Comparison of ENCODE assay signal across 26 mouse cellular contexts in genomic region chr3:52251184-52251583, GRCm38 (mm10).
"Had no signal": no experiment of that assay in that cellular context is flagged by ENCODE, and none has a peak within 500 bp of the region (broad histone marks: within the 10 kb centered on the region; RNA-seq: fewer than 3 reads in every experiment).

No protein-coding gene starts in this region.

- H3K4me2 ChIP-seq: heart, embryonic 11.5 days; heart, embryonic 13.5 days; heart, embryonic 15.5 days; hindbrain, embryonic 13.5 days; hindbrain, embryonic 15.5 days; kidney, embryonic 15.5 days; limb, embryonic 12.5 days; liver, embryonic 11.5 days; liver, embryonic 13.5 days; liver, embryonic 15.5 days had no signal

- H3K4me3 ChIP-seq: heart, adult 2 months; heart, embryonic 13.5 days; heart, embryonic 15.5 days; hindbrain, embryonic 13.5 days; hindbrain, embryonic 15.5 days; kidney, embryonic 15.5 days; limb, embryonic 10.5 days; limb, embryonic 12.5 days; liver, embryonic 13.5 days; liver, embryonic 15.5 days had no signal

- H3K27ac ChIP-seq: heart, adult 2 months; heart, embryonic 13.5 days; heart, embryonic 15.5 days; hindbrain, embryonic 13.5 days; hindbrain, embryonic 15.5 days; hindbrain, postnatal 0 days; kidney, embryonic 15.5 days; kidney, postnatal 0 days; limb, embryonic 10.5 days; limb, embryonic 12.5 days; liver, embryonic 13.5 days; liver, embryonic 15.5 days had no signal

- H3K27me3 ChIP-seq: heart, embryonic 15.5 days; liver, embryonic 13.5 days; liver, embryonic 15.5 days had no signal

- H3K9ac ChIP-seq: heart, embryonic 13.5 days; heart, embryonic 15.5 days; hindbrain, embryonic 13.5 days; hindbrain, embryonic 15.5 days; kidney, embryonic 15.5 days; limb, embryonic 12.5 days; liver, embryonic 13.5 days; liver, embryonic 15.5 days had no signal

- DNase-seq: gastrocnemius, postnatal 14 days; gastrocnemius, postnatal 36 days; heart, adult 11 months; heart, adult 2 months; heart, postnatal 14 days; heart, postnatal 36 days; kidney, adult 11 months; kidney, adult 2 months; kidney, adult 9 months; kidney, postnatal 14 days; kidney, postnatal 4 days; liver; liver, embryonic 13.5 days had no signal

- ATAC-seq: hindbrain, postnatal 0 days; intestine, embryonic 16.5 days had no signal

- H3K9me3 ChIP-seq: heart, embryonic 13.5 days; heart, embryonic 15.5 days; hindbrain, embryonic 13.5 days; hindbrain, embryonic 15.5 days; kidney, embryonic 15.5 days; limb, embryonic 10.5 days; limb, embryonic 12.5 days; liver, embryonic 13.5 days; liver, embryonic 15.5 days had no signal

- H3K36me3 ChIP-seq: heart, embryonic 13.5 days; heart, embryonic 15.5 days; hindbrain, embryonic 13.5 days; hindbrain, embryonic 15.5 days; kidney, embryonic 15.5 days; limb, embryonic 10.5 days; limb, embryonic 12.5 days; liver, embryonic 13.5 days; liver, embryonic 15.5 days had no signal

- H3K4me1 ChIP-seq: heart, embryonic 13.5 days; heart, embryonic 15.5 days; hindbrain, embryonic 13.5 days; hindbrain, embryonic 15.5 days; kidney, embryonic 15.5 days; limb, embryonic 12.5 days; liver, embryonic 13.5 days; liver, embryonic 15.5 days had no signal
